Mouse (Mus musculus): Measurements from ENCODE around the gene Hps1.
A peak's percentile ranks its signal among the peaks of the same experiment; 100 is the strongest.
"Not testable (repeated sequence)": the region's sequence is repeated elsewhere in the genome, so short reads cannot be mapped to it uniquely, and the experiment has no call there.

The Hps1 gene

DNA sequence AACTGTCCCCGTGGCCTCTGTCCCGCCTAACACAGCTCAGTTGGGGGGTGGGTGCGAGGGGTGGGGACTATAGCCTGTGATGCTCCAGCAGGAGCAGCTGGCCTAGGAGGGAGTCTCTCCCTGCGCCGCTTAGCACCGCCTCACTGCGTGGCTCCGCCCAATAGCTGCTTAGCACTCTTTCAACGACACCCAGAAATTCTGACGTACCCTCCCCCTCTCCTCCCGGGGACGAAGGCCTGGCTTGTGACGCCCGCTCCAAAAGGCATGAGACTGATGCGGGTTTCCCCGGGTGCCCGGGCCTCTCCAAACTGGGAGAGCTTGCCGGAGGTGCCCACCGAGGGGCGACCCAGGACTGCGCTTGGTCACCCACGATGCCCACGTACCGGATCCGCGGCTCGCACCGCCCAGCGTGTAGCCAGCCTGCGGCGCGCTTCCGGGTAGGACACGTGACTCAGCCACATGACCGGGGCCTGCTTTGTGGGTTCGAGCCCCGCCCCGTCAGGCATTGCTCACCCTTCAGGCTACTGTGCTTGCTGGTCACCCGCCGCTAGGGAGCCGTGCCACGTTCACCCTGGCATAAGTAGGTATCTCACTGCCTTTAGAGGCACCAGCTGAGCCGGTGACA, at the start of gene Hps1:
Hps1 (minus strand) TSS at position 448 of the 625 bp plus-strand sequence.
- peak; percentile 91 for DNase-seq (ENCODE audit: extremely low read depth, low read depth)

- no peak for DNase-seq (ENCODE audit: extremely low read depth, low read depth)
These were observed 49.4 kb upstream of the Hps1 start for GRCm38 (mm10) chr19:42829196-42829595.

GRCm38 (mm10) chr19:42827843-42828242, 48.1 kb upstream of the Hps1 start:
- DNase-seq (ENCODE audit: extremely low read depth, low read depth) = no peak

GRCm38 (mm10) chr19:42820109-42820508, 40.3 kb upstream of the Hps1 start:
- no peak for DNase-seq (ENCODE audit: extremely low read depth, low read depth)

- DNase-seq (ENCODE audit: extremely low read depth, low read depth) = no peak
These were observed 38.0 kb upstream of the Hps1 start for GRCm38 (mm10) chr19:42817761-42818160.

DNA sequence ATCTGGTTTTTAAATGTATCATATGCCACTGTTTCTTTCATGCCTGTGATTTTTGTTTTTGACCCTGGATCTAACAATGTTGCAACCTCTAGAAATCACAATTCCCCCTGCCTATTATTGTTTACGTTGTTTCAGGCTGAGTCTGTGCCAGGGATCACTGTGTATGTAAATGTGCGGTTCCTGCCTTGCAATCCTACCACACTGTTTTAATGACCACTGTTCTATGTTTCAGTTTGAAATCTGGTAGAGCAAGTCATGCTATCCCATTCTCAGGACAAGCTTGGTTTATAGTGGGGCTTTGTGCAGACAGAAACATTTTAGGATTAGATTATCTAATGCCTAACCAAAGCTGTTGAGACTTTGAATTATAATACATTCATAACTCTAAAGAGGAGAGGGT, 36.5 kb upstream of the Hps1 start:
- DNase-seq (ENCODE audit: extremely low read depth, low read depth) = no peak

DNA sequence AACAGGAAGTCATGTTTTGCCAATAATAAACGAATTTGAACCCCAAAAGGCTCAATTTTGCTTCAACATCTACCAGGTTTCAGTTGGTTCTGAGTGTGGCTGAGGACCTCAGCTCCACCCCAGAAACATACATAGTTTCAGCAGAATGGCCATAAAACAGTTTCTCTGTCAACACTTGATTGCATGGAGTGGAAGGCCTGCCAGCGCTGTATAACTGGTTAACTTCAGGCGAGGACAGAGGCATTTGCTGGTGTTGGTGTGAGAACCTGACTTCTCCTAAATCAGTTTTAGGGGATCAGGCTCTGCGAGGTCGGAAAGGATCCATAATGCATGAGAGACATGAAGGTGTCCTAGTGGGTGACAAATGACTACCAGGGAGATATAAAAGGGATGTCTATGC, 30.4 kb upstream of the Hps1 start:
- DNase-seq (ENCODE audit: extremely low read depth, low read depth) = no peak

- no peak for DNase-seq (ENCODE audit: extremely low read depth, low read depth)
These were observed 29.7 kb upstream of the Hps1 start for GRCm38 (mm10) chr19:42809491-42809890.

- DNase-seq (ENCODE audit: extremely low read depth, low read depth) = no peak
These were observed 18.1 kb upstream of the Hps1 start for GRCm38 (mm10) chr19:42797866-42798265.

- DNase-seq (ENCODE audit: extremely low read depth, low read depth) = no peak
These were observed 16.0 kb upstream of the Hps1 start for GRCm38 (mm10) chr19:42795801-42796200.

GRCm38 (mm10) chr19:42794914-42795613, 15.3 kb upstream of the Hps1 start:
- peak; percentile 59 for DNase-seq (ENCODE audit: extremely low read depth, low read depth)

DNA sequence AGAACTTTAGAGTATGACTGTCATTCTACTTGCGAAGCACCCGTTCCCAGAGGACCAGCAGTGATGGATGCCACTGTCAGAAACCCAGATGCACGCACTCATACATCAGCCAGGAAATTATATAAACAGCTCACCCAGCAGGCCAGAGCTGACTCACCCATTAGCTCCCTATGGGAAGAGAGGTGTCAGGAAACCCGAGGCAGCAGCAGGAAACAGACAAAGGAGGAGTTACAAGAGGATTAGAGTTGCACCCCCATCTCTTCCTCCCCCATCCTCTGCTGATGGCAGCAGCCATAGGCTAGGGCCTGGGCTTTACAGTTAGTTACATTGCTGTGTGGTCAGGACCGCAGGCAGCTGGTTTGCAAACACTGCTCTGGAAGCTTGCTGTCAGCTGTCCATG, 8.5 kb upstream of the Hps1 start:
- no peak for DNase-seq (ENCODE audit: extremely low read depth, low read depth)

- no peak for DNase-seq (ENCODE audit: extremely low read depth, low read depth)
These were observed 5.9 kb upstream of the Hps1 start for GRCm38 (mm10) chr19:42785562-42786220.

- no peak for DNase-seq (ENCODE audit: extremely low read depth, low read depth)
These were observed 5.4 kb upstream of the Hps1 start for GRCm38 (mm10) chr19:42785129-42785528.

GRCm38 (mm10) chr19:42780156-42780538, 369 bp upstream of the Hps1 start:
- not testable (repeated sequence) for DNase-seq (ENCODE audit: extremely low read depth, low read depth)

- peak; percentile 22 for DNase-seq (ENCODE audit: extremely low read depth, low read depth)
These were observed 2.0 kb downstream of the Hps1 start for GRCm38 (mm10) chr19:42777801-42778200.

DNA sequence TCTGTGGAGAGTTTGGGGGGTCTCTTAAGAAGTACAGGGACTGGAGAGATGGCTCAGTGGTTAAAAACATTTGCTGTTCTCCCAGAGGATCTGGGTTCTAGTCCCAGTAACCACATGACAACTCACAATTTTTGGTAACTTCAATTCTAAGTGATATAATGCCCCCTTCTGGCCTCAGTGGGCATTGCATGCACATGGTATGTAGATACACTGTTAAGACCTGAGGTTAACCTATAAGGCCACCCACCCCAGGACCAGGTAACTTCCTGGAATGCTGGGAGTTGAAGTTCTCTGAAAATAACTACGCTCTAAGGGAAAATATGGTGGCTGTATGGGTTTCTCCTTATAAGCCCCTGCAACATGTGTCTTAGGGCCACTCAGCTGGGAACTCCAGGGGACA, 3.0 kb downstream of the Hps1 start:
- peak; percentile 74 for DNase-seq (ENCODE audit: extremely low read depth, low read depth)

- DNase-seq (ENCODE audit: extremely low read depth, low read depth) = no peak
These were observed 9.5 kb downstream of the Hps1 start for GRCm38 (mm10) chr19:42770141-42770872.

GRCm38 (mm10) chr19:42769648-42770047, 10.1 kb downstream of the Hps1 start:
- no peak for DNase-seq (ENCODE audit: extremely low read depth, low read depth)

DNA sequence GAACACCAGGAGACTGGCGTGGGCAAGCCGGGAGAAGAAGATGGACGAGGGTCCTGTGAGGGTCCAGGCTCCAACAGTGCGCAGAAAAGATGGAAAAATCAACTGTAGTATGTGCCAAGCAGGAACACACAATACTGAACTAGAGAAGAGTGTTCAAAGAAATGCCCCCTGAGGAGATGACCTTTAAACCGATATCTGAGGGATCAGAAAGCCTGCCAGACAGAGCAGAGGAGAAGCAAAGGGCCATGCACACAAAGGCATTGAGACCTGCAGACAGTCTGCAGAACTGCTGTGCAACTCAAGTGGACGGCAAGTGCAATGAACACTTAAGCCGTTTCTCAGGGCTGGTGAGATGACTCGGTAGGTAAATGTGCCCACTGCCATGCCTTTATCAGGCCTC, 12.4 kb downstream of the Hps1 start:
- no peak for DNase-seq (ENCODE audit: extremely low read depth, low read depth)

GRCm38 (mm10) chr19:42764398-42764797, 15.4 kb downstream of the Hps1 start:
- DNase-seq (ENCODE audit: extremely low read depth, low read depth) = no peak

GRCm38 (mm10) chr19:42756671-42757070, 23.1 kb downstream of the Hps1 start:
- no peak for DNase-seq (ENCODE audit: extremely low read depth, low read depth)

All from MEL-GATA-1-ER (cell line).